Mouse (Mus musculus): ENCODE results near the gene Epb41l2.

The Epb41l2 gene

DNA sequence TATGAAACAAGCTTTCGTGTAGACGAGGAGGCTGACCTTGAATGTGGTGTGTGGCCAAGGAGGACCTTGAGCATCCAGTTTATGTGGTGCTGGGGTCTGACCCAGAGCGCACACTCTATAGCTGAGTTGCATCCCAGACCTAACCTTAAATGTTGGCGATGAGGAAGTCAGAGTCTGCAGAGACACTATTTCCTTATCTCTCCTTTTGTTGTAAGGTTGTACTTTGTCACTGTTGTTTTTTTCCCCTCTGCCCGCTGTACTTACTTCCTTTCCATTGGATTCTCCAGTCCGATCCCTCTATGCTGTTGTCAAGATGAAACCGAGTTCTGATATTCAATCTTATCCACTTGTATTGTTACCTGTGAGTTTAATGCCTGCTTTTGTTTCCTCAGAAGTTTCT is 5.6 kb downstream of the Epb41l2 start:
- no peak for DNase-seq (ENCODE audit: extremely low read depth, low read depth, low spot score)

DNA sequence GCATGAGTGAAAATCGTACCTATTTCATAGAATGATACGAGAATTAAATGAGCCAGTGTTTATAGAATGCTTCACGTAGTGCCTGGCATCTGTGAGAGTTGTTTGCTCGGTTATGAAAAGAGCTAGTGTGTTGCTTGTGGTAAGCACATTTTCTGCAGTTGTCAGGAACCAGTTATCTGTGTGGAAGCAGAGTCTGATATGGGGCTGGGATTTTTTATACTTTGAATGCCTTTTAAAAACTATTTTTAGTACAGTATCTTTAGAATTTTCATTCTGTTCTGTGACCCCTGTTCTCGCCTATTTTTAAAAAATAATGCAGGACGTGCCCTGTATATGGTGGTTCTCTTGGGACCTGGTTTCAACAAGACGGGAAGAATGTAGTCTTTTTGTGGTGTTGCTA is 6.1 kb downstream of the Epb41l2 start:
- no peak for DNase-seq (ENCODE audit: extremely low read depth, low read depth, low spot score)

DNA sequence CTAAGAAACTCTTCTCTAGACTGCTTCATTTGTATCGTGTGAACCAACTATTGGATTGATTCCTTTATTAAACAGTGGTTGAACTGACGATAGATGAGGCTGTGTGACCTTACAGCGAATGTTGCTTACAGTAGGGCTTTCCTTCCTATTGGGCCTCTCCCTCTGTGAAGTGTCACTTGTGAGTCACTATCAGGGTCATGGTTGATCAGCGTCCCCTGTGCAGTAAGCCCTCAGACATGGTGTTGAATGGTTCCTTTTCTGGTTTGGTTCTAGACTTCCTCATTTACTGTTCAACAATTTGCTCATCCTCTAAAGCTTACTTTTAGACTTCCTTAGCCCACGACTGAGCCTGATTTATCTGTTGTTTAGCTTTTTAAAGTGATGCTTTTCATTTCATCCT is 7.1 kb downstream of the Epb41l2 start:
- no peak for DNase-seq (ENCODE audit: extremely low read depth, low read depth, low spot score)

DNA sequence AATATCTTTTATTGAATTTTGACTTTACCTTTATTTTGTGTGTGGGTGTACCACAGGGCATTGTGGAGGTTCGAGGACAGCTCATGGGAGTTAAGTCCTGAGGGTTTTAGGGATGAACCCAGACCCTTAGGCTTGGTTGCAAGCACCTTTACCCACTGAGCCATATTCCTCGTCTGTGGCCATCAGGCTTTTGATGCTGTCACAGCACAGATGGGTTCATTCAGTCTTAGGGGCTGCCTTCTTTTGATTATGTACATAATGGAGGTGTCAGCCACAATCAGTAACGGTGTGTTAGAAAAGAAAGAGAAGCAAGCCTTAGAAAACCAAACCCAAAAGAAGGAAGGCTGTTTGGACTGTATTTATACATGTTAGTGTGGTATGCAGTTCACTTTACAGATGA is 9.3 kb downstream of the Epb41l2 start:
- DNase-seq (ENCODE audit: extremely low read depth, low read depth, low spot score), result no peak

DNA sequence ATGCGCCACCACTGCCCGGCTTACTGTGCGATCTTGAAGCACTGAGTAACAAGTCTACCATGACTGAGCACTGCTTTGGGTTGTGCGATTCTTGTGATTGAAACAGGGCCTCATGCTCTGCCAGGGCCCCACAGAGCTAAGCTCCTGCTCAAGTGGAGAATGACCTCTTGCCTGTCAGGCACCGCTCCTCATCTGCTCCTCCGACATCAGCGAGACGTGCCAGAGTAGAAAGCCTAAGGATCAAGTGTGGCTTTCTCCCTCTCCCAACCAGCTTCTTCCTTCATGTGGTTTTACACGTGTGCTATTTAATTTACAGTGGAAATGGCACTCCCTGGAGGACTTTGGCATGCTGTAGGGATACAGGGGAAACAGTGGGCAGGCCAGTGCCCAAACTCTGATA is 10.1 kb downstream of the Epb41l2 start:
- DNase-seq (ENCODE audit: extremely low read depth, low read depth, low spot score), result no peak

GRCm38 (mm10) chr10:25371336-25371735 is 11.7 kb downstream of the Epb41l2 start:
- no peak for DNase-seq (ENCODE audit: extremely low read depth, low read depth, low spot score)

DNA sequence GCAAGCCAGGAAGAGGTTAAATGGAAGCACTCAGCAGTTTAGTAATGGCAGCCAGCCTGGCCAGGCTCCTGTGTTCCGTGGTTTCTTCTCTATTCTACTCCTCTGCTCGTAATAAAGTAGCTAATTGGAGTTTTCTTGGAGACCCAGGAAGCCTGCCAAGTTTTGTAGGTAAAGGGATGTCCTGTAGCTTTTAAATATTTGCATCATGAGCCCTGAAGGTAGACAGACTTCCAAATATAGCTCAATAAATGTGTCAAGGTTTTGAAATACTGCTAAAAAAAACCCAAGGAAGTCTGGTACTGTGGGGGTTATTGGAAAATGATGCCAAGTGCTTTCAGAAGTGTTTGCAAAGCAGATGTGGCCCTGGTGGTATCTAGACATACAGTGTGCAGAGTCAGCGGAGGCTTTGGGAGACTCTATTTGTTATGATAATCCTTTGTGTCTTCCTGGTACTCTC is 12.3 kb downstream of the Epb41l2 start:
- DNase-seq (ENCODE audit: extremely low read depth, low read depth, low spot score), result no peak

DNA sequence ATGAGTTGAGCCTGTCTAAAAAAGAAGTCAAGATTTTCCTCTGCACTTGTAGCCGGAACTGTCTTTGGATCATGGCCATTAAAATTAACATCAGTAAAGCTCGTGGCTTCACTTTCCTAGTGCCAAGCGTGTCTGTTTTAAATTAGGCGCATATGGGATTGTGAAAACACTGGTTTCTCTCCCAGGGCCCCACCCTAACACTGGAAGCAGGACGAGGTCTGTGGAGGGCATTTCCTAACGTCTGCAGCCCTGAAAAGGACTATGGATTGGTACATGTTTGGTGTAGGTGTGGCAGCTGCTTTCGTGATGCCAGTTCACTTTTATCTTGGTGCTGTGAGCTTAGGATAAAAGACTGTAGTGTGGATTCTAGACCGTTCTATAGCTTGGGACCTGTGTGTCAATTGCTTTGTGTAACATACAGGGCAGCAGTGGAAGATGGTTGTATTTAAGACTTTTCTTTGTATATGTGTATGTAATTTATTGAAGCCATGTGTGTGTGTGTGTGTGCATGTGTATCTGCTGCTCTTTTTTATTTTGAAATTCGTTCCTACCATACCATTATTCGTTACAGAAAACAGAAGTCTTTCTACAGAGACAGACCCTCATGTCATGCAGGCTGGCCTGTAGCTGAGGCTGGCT is 13.0 kb downstream of the Epb41l2 start:
- DNase-seq (ENCODE audit: extremely low read depth, low read depth, low spot score), result no peak

- DNase-seq (ENCODE audit: extremely low read depth, low read depth, low spot score), result no peak
Observed at GRCm38 (mm10) chr10:25375036-25375435, 15.4 kb downstream of the Epb41l2 start.

- no peak for DNase-seq (ENCODE audit: extremely low read depth, low read depth, low spot score)
Observed at GRCm38 (mm10) chr10:25380746-25381481, 21.3 kb downstream of the Epb41l2 start.

- DNase-seq (ENCODE audit: extremely low read depth, low read depth, low spot score), result no peak
Observed at GRCm38 (mm10) chr10:25381951-25382350, 22.4 kb downstream of the Epb41l2 start.

GRCm38 (mm10) chr10:25383171-25383570 is 23.6 kb downstream of the Epb41l2 start:
- no peak for DNase-seq (ENCODE audit: extremely low read depth, low read depth, low spot score)

GRCm38 (mm10) chr10:25384391-25384790 is 24.8 kb downstream of the Epb41l2 start:
- no peak for DNase-seq (ENCODE audit: extremely low read depth, low read depth, low spot score)

DNA sequence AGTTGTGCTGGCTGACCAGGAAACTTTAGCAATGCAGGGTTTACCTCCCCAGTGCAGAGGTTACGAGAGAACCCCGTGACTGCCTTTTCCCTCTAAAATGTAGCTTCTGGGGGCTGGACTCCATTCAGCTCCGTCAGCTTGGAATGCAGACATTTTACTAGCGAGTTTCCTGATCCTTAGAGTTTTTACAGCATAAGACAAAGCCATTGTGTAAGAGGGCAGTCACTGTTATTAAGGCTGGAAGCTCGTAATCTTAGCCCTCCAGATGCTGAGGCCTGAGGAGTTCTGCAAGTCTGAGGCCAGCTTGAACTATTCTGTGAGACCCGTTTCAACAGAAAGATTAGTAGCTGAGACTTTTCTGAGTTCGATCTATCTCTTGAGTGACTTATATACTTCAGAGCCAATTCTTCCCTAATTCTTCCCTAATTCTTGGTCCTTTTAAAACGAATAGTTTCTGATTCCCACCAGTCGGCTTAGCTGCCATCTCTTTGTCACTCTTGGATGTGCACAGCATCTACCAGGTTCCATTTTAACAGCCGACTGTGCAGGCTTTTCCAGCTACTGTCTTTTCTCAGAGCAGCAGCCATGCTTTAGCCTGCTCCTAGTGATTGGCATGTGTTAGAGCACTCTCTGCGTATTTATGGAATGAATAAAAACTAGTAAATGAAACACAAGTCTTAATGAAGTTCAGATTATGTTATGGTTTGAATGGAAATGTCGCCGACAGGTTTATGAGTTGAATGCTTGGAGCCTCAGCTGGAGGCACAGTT is 26.4 kb downstream of the Epb41l2 start:
- no peak for DNase-seq (ENCODE audit: extremely low read depth, low read depth, low spot score)

DNA sequence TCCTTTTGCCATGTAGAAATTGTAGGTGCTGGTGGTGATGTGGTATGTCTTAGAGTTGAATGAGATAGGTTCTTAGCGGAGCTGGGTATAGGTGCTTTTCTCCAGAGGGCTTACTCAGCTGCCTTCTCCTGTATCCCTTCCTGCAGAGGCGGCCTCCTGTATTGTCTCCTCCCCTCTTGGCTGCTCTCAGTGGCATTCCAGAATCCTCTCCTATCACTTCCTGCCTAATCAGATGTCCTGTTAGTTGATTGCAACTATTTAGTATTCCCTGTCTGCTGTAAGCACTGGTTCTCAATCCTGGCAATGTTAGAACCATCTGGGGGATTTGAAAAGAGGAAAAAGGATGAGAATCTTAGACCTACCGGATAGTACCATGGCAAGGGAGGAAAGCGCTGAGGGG is 27.3 kb downstream of the Epb41l2 start:
- no peak for DNase-seq (ENCODE audit: extremely low read depth, low read depth, low spot score)

DNA sequence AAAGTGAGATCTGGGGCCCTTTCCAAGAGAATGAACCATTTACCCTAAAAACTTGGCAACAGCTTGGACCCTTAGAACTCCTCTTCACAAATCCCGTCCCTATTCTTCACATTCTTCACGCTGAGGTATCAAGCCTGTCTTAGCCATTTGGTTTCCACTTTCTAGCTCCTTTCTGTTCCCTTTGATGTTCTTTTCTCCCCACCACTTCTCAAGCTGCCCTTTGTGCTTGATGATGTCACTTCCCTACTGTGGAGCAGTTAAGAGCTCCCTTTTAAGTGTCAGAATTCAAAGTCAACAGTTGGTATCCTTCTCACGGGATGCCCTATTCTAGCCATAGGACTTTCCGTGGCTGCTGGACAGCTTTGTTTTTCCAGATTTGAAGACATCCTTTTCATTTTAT is 27.7 kb downstream of the Epb41l2 start:
- no peak for DNase-seq (ENCODE audit: extremely low read depth, low read depth, low spot score)

DNA sequence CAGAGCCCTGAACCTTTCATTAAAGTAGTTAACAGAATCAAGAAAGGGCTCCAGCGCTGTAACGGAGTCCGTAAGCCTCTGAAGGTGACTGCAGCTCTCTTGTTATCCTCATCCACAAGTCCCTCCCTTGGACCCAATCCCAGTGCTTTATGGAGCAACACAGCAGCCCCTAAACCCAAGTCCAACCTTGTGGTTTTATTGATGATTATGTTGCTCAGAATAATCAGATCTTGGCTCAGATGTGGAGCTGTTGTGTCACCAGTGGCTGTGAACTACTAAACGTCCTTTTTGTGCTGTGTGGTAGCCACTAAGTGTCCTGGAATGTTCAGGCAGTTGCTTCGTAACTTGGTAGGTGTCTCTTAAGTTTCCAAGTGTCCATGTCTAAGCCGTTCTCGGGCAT is 33.2 kb downstream of the Epb41l2 start:
- DNase-seq (ENCODE audit: extremely low read depth, low read depth, low spot score), result no peak

- DNase-seq (ENCODE audit: extremely low read depth, low read depth, low spot score), result no peak
Observed at GRCm38 (mm10) chr10:25393721-25394120, 34.1 kb downstream of the Epb41l2 start.

DNA sequence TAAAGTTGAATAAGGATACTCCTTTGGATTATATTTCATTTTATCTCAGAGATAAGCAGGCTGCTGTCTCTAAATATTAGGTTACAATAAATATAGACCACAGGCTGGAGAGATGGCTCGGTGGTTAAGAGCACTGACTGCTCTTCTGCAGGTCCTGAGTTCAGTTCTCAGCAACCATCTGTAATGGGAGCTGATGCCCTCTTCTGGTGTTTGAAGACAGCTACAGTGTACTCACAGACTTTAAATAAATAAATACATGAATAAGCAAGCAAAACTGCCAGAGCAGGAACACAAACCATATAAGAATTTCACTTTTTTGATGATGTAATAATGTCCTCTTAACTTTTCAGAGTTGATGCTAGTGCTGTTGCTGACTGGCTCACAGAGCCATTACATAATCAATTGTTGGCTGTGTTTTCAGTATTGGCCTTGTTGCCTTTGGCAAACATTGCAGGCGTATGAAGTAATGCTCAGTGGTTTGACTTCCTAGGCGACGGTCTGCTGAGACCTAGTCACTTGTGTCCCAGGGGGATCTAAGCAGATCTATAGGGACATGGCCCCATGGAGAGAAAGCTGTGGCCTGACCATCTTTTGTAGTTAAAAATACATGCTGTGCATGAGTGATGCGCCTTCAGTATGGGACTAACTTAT is 35.8 kb downstream of the Epb41l2 start:
- DNase-seq (ENCODE audit: extremely low read depth, low read depth, low spot score), result peak; percentile 62

DNA sequence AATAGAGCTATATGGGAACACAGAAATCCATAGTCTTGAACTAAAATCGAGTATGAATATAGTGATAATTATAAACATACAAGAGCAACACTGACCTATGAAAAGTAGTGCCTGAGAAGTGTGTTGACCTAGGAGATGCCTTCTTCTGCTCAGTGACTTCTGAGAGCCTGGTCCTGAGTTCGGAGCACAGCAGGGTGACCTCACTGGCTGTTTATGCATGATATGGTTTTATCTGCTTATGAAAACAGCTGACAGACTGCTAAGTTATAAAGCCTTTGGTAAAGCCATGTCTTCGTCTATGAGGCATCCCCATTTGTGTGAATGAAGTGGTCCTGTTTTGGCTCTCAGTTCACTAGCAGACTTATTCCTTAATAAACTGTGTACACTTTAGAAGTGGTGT is 37.3 kb downstream of the Epb41l2 start:
- no peak for DNase-seq (ENCODE audit: extremely low read depth, low read depth, low spot score)

All from fat pad, adult 2 months (tissue).